Mouse (Mus musculus) bone marrow macrophage, adult 2 months (primary cell): ENCODE results near the gene Sult2b1. TPM values are rescaled to one million over a fixed set of nuclear protein-coding genes. Genes with fewer than 3 reads are reported as not detected.
A peak's percentile ranks its signal among the peaks of the same experiment; 100 is the strongest.

ENCODE experiments used
- H3K27ac ChIP-seq: 2 replicates; pipeline ENCODE4 v1.5.1; 2012; ENCODE audit warnings: low read depth, low read length; ENCODE audit not compliant: insufficient read depth
- H3K4me1 ChIP-seq: 2 replicates; pipeline ENCODE4 v1.6.1; 2012; ENCODE audit warnings: low read length; ENCODE audit not compliant: control insufficient read depth, insufficient read depth
- H3K4me3 ChIP-seq: 2 replicates; pipeline ENCODE4 v1.5.1; 2012; ENCODE audit warnings: mild to moderate bottlenecking, low read length, moderate library complexity; ENCODE audit not compliant: insufficient read depth
- CTCF ChIP-seq: IDR thresholded peaks from 2 replicates; pipeline ENCODE4 v1.5.1; 2012; ENCODE audit warnings: low read depth, mild to moderate bottlenecking, low read length, moderate library complexity
- POLR2A ChIP-seq: IDR thresholded peaks from 2 replicates; pipeline ENCODE4 v1.6.1; 2012; ENCODE audit warnings: mild to moderate bottlenecking, low read depth, low read length, borderline replicate concordance
- polyA plus RNA-seq: library from polyadenylated mRNA; stranded (reverse); fragments of >200 nt; gene quantifications from 2 replicates; pipeline ENCODE4 v1.2.4, GENCODE M21; 2012; ENCODE audit not compliant: missing spikeins, insufficient read depth, insufficient read length

Sult2b1 gene
- polyA plus RNA-seq, 1 experiment: 1.5 TPM

DNA sequence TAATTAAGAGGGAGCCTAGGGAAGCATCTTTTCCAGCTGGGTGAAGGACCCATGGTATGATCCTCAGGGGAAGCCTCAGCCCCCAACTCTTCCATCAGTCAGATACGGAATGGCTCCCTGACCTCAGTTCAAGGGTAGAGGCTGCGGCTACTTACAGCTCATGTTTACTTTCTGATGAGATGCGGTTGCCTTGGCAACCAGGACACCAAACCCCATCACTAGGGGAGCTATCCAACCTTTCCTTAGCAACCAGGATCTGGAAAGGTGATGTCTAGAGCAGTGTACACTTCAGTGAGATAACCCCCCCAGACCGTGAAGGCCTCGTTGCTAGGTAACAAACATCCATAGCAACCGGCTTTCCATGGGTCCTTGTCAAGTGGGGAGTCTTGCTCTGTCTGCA, 75.4 kb downstream of the Sult2b1 start:
- Histone ChIP-seq H3K4me3 (0 out of 2 replicates have a peak overlapping the region, but pooled peaks have one; percentile 50), H3K4me1 (peaks cover 19% of the 10 kb centered on the region), H3K27ac (peak overlapping the region; percentile 95; the same call in 1 of the 2 replicates)
- TF ChIP-seq POLR2A (no peak), CTCF (no peak)

DNA sequence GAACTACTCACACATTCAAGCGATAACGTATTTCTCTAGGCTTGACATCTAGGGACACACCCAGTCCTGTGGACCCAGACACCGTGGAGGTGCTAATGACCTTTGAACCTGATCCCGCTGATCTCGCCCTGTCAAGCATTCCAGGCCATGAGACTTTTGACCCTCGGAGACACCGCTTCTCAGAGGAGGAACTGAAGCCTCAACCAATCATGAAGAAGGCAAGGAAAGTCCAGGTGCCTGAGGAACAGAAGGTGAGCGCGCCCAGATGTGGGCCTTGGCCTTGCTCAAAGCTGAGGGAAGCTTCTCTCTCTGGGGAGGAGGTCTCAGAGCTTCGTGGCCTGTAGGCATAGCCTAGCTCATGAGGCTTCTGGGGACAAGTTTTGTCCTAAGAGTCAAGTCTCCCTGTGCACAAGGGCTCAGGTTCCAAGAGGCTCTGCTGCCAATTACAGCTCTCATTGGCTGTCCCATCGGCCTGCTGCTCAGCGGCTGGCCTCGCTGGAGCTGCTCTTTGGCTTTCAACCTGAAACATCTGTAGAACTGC, 76.2 kb downstream of the Sult2b1 start:
- peaks cover 21% of the 10 kb centered on the region for H3K4me1 ChIP-seq
- TF ChIP-seq CTCF (no peak), POLR2A (no peak)
- H3K4me3 ChIP-seq: peak overlapping the region; percentile 50
- peak overlapping the region; percentile 95 for H3K27ac ChIP-seq

DNA sequence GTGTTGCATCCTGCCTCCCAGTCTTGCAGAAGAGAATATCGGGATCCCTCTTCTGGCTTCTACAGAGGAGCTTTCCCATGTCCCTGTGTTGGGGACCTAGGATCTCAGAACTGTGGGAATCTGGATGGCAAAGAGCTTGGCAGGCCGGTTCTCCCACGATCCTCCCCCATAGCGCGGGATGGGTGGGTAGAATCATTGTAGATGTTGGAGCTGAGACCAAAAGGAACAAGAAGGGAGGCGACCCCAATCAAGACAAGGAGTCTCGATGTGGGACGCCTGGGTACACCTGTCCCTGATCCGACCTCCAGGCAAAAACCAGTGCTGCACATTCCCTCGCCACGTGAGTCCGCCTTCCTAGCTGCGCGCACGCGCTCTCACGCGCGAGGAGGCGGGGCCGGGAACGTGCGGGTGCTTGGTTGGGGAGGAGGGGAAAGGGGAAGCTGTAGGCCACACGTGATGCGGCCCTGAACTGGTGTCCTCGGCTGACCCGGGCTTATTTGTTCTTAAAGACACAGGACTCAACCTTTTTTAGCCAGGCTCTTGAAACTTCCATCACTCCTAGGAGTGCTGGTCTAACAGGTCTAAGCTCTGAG, 77.0 kb downstream of the Sult2b1 start:
- H3K27ac ChIP-seq: peak overlapping the region; percentile 95
- H3K4me3 ChIP-seq: peak overlapping the region; percentile 83
- peaks cover 21% of the 10 kb centered on the region for H3K4me1 ChIP-seq
- 0 out of 2 replicates have a peak, but pooled peaks have one; percentile 44 for TF ChIP-seq POLR2A
- no peak for TF ChIP-seq CTCF

DNA sequence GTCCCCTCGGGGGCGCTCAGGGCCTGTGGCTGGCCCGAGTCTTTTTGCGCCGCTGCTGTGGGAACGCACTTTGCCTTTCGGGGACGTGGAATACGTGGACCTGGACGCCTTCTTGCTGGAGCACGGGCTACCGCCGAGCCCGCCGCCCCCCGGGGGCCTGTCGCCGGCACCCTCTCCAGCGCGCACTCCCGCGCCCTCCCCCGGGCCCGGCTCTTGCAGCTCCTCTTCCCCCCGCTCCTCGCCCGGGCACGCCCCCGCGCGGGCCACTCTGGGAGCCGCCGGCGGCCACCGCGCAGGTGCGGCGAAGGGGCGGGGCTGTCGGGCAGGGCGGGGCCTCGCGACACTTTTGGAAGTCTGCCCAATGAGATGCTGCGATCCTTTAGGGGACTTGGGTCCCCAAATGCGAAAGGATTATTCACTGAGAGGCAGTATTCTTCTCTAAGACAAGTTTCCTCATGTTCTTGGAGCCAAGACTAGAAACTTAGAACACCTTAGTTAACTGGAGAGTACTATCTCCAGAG, 77.7 kb downstream of the Sult2b1 start:
- H3K4me3 ChIP-seq: peak overlapping the region; percentile 83
- H3K27ac ChIP-seq: peak overlapping the region; percentile 95
- no peak for TF ChIP-seq CTCF
- peak; percentile 85; the same call in 1 of the 2 replicates for TF ChIP-seq POLR2A
- peaks cover 21% of the 10 kb centered on the region for H3K4me1 ChIP-seq

DNA sequence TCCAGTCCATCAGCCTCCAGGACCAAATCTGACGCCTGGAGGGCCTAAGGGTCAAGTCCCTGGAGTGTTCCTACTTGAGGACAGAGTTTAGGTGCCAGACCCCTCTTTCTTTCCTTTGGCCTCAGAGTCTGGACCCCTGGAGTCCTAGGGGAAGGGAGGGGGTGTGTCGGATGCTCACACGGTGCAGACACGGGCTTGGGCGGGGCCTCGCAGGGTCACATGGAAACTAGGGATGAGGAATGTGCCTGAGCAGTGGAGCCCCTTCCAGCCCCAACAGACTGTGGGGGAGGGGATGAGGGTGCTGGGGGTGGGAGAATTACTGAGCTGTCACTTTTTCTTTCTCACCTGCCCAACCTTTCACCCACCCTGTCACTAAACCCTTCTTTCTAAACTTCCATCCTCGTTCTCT, 78.6 kb downstream of the Sult2b1 start:
- peak overlapping the region; percentile 83 for H3K4me3 ChIP-seq
- H3K4me1 ChIP-seq: peaks cover 21% of the 10 kb centered on the region
- TF ChIP-seq CTCF: no peak
- TF ChIP-seq POLR2A: no peak
- H3K27ac ChIP-seq: peak overlapping the region; percentile 87

DNA sequence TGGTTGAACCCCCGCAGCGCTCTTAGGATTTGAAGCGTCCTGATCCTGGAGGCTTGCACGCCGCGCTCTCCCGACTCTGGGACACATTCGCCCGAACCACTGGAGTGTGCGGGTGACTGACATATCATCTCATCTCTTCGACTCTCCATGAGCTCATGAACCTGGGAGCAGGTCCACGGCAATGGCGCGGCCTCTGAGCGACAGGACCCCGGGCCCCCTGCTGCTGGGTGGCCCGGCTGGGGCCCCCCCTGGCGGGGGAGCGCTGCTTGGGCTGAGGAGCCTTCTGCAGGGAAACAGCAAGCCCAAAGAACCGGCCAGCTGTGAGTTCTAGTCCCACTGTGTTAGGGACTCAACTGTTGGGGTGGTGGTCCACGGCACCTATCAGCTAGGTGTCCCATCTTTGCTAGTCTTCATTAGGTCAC, 79.0 kb downstream of the Sult2b1 start:
- Histone ChIP-seq H3K4me3 (peak overlapping the region; percentile 83), H3K4me1 (peaks cover 21% of the 10 kb centered on the region), H3K27ac (peak overlapping the region; percentile 87)
- TF ChIP-seq CTCF (0 out of 2 replicates have a peak, but pooled peaks have one; percentile 17), POLR2A (no peak)

DNA sequence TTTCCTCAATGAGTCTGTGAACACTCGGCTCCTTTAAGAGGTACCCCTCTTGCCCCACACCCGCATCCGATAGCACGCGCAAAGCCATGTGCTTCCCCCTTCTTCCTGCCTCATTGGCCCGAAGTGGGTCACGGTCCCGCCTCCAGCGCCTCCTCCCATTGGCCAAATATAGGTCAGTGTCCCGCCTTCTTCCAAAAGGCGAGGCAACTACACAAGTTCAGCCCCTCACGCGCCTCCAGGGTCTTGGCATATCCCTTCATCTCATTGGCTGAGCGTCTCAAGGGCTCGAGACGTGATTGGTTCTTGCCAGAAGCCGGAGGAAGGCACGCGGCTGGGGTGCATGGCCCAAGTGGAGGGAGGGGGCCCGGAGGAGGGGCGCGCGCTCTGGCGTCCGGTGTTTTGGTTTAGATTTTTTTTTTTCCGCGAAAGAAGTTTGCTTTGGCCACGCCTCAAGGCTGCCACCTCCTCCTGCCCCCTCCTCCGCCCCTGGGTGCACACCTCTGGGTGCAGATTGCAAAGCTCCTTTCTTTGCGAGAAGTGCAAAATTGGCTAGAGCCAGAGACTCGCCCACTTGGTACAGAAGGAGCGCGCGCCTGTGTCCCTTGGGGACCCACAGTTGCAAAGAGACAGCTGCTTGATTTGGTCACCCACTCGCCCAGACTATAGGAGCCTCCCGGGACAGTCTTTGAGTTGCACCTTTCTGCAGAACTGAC, 79.6 kb downstream of the Sult2b1 start, which contains the start of gene Dbp:
Gene Dbp, plus strand, starts transcription at position 359 of the 713 bp plus-strand sequence.
- Histone ChIP-seq H3K4me1 (peaks cover 21% of the 10 kb centered on the region), H3K4me3 (peak within 1 kb of the TSS; percentile 83), H3K27ac (peak within 1 kb of the TSS; percentile 87)
- TF ChIP-seq CTCF: no peak
- no peak for TF ChIP-seq POLR2A

DNA sequence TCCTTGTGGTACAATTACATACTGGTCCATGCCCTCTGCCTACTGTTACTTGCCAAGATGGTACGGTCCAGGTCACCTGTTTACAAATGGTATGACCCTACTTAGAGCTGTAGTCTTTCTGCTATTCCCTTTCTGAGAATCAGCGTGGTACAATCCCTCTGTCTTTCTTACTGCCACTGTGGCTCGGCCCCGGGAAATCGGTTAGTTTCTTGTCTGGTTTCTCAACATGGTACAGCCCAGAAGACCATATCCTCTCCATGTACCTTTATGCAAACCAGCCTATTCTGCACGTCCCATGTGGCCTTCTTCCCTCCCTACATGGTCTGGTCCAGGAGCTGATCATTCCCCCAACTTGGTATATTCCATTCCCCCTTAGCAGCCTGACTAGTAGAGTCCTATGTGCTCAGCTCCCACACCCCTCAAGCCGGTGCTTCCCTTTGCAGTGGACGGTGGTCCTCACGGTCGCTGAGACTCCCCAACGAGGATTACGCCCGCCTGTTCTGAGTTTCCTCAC, 80.4 kb downstream of the Sult2b1 start:
- peaks cover 20% of the 10 kb centered on the region for H3K4me1 ChIP-seq

DNA sequence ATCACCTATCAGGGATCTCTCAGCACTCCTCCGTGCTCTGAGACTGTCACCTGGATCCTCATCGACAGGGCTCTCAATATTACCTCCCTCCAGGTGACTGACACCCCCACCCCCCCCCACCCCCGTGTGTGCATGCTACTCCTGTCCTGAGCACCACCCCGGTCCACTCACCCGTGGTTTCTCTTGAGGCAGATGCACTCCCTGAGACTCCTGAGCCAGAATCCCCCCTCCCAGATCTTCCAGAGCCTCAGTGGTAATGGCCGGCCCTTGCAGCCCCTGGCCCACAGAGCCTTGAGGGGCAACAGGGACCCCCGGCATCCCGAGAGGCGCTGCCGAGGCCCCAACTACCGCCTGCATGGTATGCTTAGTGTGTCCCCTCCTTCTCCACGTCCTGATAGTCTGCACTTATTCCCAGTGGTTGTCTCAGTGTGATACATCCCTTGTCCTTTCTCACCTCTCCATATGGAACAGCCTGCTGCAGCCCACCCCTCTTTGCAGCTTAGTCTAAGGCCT, 80.9 kb downstream of the Sult2b1 start:
- Histone ChIP-seq H3K4me3 (peak overlapping the region; percentile 58), H3K4me1 (peaks cover 15% of the 10 kb centered on the region), H3K27ac (peak overlapping the region; percentile 73)
- no peak for TF ChIP-seq POLR2A
- TF ChIP-seq CTCF: no peak

More for the DNA sequence above, 80.4 kb downstream of the Sult2b1 start:
- H3K27ac ChIP-seq: peak overlapping the region; percentile 73
- TF ChIP-seq CTCF (no peak), POLR2A (no peak)
- peak overlapping the region; percentile 58 for H3K4me3 ChIP-seq

DNA sequence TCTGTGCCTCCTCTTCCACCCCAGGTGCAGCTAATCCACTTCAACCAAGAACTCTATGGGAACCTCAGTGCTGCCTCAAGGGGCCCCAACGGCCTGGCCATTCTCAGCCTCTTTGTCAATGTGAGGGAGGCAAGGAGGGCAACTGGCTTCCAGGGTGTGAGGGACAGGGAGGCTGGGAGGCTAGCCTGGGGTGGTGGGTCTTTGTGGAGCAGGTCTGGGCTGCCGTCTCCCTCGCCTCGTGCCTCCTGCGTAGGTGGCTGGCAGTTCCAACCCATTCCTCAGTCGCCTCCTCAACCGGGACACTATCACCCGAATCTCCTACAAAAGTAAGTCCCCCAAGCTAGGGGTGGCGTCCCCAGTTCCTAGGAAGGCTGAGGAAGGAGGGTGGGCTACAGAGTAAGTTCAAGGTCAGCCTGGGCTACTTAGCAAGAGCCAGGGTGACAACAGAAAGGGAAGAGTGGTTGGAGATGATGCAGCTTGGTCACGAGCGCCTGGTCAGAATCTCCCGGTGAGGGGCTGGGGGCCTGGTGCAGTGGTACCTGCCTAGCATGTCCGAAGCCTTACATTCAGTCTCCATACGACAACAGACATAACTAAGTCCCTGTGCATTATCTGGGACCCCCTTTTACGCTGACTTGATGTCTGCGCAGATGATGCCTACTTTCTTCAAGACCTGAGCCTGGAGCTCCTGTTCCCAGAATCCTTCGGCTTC, 81.5 kb downstream of the Sult2b1 start:
- no peak overlapping the region for H3K27ac ChIP-seq
- peaks cover 9% of the 10 kb centered on the region for H3K4me1 ChIP-seq
- TF ChIP-seq CTCF (no peak), POLR2A (no peak)
- H3K4me3 ChIP-seq: no peak overlapping the region
